Mouse (Mus musculus) hindbrain, embryonic 16.5 days (tissue): ENCODE results near the gene Slc25a4. TPM values are rescaled to one million over a fixed set of nuclear protein-coding genes. Genes with fewer than 3 reads are reported as not detected.
A peak's percentile ranks its signal among the peaks of the same experiment; 100 is the strongest.

Experiments used
- ATAC-seq: fragments of 200-750 bp; cut with Nextera tagmentation; 2 replicates; pipeline ENCODE4 v1.8.0; 2017; ENCODE audit warnings: moderate TSS enrichment, moderate library complexity
- H3K27ac ChIP-seq: fragments of 300-500 bp; sonication (generic); 2 replicates; pipeline ENCODE4 v1.5.1; 2014; ENCODE audit warnings: low read depth, mild to moderate bottlenecking, control low read depth, low read length, moderate library complexity
- H3K27me3 ChIP-seq: fragments of 300-500 bp; sonication (generic); replicated peaks from 2 replicates; pipeline ENCODE4 v1.6.1; 2014; ENCODE audit warnings: low read length; ENCODE audit not compliant: control insufficient read depth, insufficient read depth
- H3K36me3 ChIP-seq: fragments of 300-500 bp; sonication (generic); 2 replicates; pipeline ENCODE4 v1.6.1; 2014; ENCODE audit warnings: mild to moderate bottlenecking, low read length, moderate library complexity, mixed read lengths; ENCODE audit not compliant: control insufficient read depth, insufficient read depth
- H3K4me1 ChIP-seq: fragments of 300-500 bp; sonication (generic); 2 replicates; pipeline ENCODE4 v1.6.1; 2014; ENCODE audit warnings: low read depth, low read length; ENCODE audit not compliant: control insufficient read depth, insufficient read depth
- H3K4me2 ChIP-seq: fragments of 300-500 bp; sonication (generic); 2 replicates; pipeline ENCODE4 v1.6.1; 2014; ENCODE audit warnings: mild to moderate bottlenecking, low read length, control low read depth, moderate library complexity
- H3K4me3 ChIP-seq: fragments of 300-500 bp; sonication (generic); 2 replicates; pipeline ENCODE4 v1.5.1; 2014; ENCODE audit warnings: mild to moderate bottlenecking, low read length, control low read depth, moderate library complexity
- H3K9ac ChIP-seq: fragments of 300-500 bp; sonication (generic); 2 replicates; pipeline ENCODE4 v1.6.1; 2014; ENCODE audit warnings: low read depth, mild to moderate bottlenecking, control low read depth, low read length, moderate library complexity
- H3K9me3 ChIP-seq: fragments of 300-500 bp; sonication (generic); 2 replicates; pipeline ENCODE4 v1.6.1; 2014; ENCODE audit warnings: mild to moderate bottlenecking, low read length, moderate library complexity; ENCODE audit not compliant: control insufficient read depth
- WGBS: fragments of 180-500 bp; shearing (Covaris S2); extraction: QIAGEN DNeasy Blood & Tissue Kit; methylation state at CpG from one replicate; pipeline ENCODE4 v1.1.7; 2014; 5-methylcytosine and 5-hydroxymethylcytosine counted together
- polyA plus RNA-seq: library from polyadenylated mRNA; unstranded; fragments of >200 nt; fragmentation: Nextera tagmentation; extraction: Ambion mirVana; gene quantifications from 2 replicates; pipeline ENCODE4 v1.2.1, GENCODE M21; 2015

Slc25a4 gene
- polyA plus RNA-seq, 1 experiment from 2014 or later, result 1,170 TPM

DNA sequence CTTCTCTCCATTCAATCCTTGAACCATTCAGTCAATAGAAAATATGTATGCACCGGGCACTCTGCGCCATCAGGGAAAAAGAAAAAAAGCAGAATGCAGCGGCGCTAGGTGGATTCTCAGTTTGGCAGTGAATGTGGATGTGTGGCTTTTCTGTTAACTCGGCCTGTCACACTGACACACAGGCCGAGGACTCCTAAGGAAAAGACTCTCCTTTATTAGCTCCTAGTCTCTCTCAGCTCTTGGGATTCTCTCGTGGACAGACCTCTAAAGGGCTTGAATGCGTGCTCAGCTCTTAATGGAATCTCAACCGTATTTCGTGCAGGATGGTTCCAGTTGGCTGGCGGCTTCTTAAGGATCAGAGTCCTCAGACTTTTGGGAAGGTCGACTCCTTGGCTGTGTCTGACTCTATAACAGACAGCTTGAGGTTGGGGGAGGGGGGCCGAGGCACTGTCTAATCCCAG, 557 bp upstream of the Slc25a4 start:
- no peak for ATAC-seq
- Histone ChIP-seq H3K36me3 (peaks cover 12% of the 10 kb centered on the region), H3K27ac (peak overlapping the region; percentile 100), H3K9me3 (no peaks in the 10 kb centered on the region), H3K4me1 (peaks cover 33% of the 10 kb centered on the region), H3K27me3 (no peaks in the 10 kb centered on the region), H3K9ac (peak overlapping the region; percentile 97), H3K4me3 (peak overlapping the region; percentile 86), H3K4me2 (peak overlapping the region; percentile 83)
- WGBS, result 2% methylated on average over 13 of the region's 13 CpGs

DNA sequence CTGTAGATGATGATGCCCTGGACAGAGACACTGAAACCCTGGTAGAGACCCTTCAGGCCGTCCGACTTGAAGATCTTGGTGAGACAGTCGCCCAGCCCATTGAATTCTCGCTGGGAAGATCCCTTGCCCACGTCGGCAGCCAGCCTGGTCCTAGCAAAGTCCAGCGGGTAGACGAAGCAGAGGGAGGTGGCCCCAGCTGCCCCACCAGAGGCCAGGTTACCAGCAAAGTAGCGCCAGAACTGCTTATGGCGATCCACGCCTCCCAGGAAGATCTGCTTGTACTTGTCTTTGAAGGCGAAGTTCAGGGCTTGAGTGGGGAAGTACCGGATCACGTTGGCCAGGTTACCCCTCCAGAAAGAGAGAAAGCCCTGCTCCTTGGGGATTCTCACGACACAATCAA, 2.0 kb downstream of the Slc25a4 start:
- H3K4me3 ChIP-seq, result peak overlapping the region; percentile 86
- peak overlapping the region; percentile 33 for H3K9ac ChIP-seq
- no peak for ATAC-seq
- H3K4me1 ChIP-seq, result peaks cover 33% of the 10 kb centered on the region
- peaks cover 32% of the 10 kb centered on the region for H3K36me3 ChIP-seq
- no peaks in the 10 kb centered on the region for H3K9me3 ChIP-seq
- H3K27me3 ChIP-seq, result no peaks in the 10 kb centered on the region
- WGBS, result 73% methylated on average over 15 of the region's 15 CpGs
- peak overlapping the region; percentile 83 for H3K4me2 ChIP-seq
- H3K27ac ChIP-seq, result peak overlapping the region; percentile 18; the same call in 1 of the 2 replicates

DNA sequence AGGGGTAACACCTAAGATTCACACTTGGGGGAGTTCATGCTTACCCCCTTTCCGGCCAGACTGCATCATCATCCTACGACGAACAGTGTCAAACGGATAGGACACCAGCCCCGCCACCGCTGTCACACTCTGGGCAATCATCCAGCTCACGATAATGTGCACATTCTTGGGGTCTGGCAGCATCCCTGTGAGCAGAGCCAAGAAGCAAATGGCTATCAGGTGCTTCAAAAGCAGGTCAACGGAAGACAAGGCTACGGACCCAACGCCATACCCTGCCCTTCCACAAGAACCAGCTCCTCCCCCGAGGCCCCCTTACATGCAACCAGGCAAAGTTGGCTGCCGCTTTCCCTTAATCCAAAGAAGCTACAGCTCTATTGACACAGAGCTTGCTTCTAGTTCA, 2.7 kb downstream of the Slc25a4 start:
- peaks cover 33% of the 10 kb centered on the region for H3K4me1 ChIP-seq

DNA sequence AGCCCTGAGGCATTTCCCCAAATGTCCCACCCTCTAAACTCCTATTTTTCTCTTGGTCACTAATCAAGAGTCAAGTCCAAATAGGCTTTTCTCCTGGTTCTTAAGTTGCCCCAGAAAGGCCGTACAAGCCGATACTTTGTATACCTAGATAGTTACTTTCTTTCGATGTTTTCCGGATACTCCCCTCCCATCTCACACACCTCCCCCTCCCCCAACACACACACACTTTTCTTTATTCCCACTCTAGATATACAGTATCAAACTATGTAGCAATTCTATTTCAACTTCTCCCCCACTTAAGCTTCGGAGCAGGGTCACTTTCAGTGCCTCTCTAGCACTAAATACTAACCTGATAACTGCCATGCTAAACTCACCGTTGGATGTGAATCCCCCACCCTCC, 5.0 kb downstream of the Slc25a4 start:
- H3K4me1 ChIP-seq, result peaks cover 22% of the 10 kb centered on the region
- no peak overlapping the region for H3K9ac ChIP-seq
- no peak overlapping the region for H3K27ac ChIP-seq
- WGBS, result 94% methylated on average over 6 of the region's 6 CpGs
- no peaks in the 10 kb centered on the region for H3K9me3 ChIP-seq
- H3K36me3 ChIP-seq, result peaks cover 38% of the 10 kb centered on the region
- no peak overlapping the region for H3K4me2 ChIP-seq
- H3K4me3 ChIP-seq, result no peak overlapping the region
- no peak for ATAC-seq
- no peaks in the 10 kb centered on the region for H3K27me3 ChIP-seq

More for the DNA sequence above, 2.7 kb downstream of the Slc25a4 start:
- H3K27ac ChIP-seq, result no peak overlapping the region
- H3K9ac ChIP-seq, result peak overlapping the region; percentile 33; the same call in 1 of the 2 replicates
- WGBS, result 61% methylated on average over 12 of the region's 12 CpGs
- H3K4me2 ChIP-seq, result peak overlapping the region; percentile 83
- ATAC-seq, result no peak
- H3K27me3 ChIP-seq, result no peaks in the 10 kb centered on the region
- peak overlapping the region; percentile 86 for H3K4me3 ChIP-seq
- peaks cover 35% of the 10 kb centered on the region for H3K36me3 ChIP-seq
- no peaks in the 10 kb centered on the region for H3K9me3 ChIP-seq

DNA sequence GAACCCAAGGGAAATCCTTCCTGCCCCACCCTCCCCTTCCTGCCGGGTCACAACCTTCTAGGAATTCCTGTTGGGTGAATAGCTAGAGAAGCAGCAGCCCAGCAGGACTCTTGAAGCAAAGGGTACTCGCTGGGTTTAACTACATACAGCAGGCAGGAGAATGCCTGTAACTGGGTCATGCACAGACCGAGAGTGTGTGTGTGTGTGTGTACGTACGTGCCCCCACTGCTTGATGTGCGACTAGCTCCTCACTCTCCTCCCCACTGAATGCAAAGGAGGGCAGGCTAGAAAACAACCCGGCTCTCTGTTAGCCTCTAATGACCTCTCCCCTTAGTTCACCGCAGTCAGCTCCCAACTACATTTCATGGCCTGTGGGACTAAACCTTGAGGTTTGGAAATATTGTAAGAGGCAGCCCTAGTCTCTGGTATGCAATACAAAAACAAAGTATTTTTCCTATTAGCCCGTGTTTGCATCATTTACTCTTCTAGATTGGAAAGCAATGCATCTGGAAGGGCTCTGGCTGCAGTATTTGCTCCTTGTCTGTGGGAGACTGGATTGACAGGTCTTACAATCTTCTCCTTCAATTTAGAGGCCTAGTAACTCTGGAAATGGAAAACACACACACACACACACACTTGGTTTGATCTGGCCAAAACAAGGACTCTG, 6.0 kb downstream of the Slc25a4 start:
- no peak for ATAC-seq
- Histone ChIP-seq H3K36me3 (peaks cover 38% of the 10 kb centered on the region), H3K27me3 (no peaks in the 10 kb centered on the region), H3K4me3 (no peak overlapping the region), H3K4me2 (no peak overlapping the region), H3K9ac (no peak overlapping the region), H3K9me3 (no peaks in the 10 kb centered on the region), H3K4me1 (peaks cover 22% of the 10 kb centered on the region), H3K27ac (no peak overlapping the region)
- 82% methylated on average over 9 of the region's 9 CpGs for WGBS

DNA sequence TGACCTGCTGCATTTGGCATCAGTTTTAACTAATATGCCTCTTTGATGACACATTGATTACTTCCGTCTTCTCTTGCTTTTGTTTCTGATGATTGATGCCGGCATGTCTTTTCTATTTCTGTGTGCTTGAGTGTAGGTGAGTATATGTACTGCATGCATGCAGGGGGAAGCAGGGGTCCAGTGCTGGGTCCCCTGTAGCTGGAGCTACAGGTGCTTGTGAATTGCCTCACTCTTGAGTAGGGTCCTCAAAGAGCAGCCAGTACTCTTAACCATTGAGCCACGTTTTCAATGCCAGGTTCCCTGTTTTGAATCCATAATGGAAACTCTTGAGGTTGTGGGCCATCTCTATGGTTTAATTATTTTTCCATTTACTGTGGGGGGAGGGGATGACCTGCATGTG, 6.8 kb downstream of the Slc25a4 start:
- Histone ChIP-seq H3K4me2 (no peak overlapping the region), H3K9ac (no peak overlapping the region), H3K36me3 (peaks cover 38% of the 10 kb centered on the region), H3K27me3 (no peaks in the 10 kb centered on the region), H3K4me3 (no peak overlapping the region), H3K27ac (no peak overlapping the region), H3K4me1 (peaks cover 15% of the 10 kb centered on the region), H3K9me3 (no peaks in the 10 kb centered on the region)
- ATAC-seq, result no peak
- 88% methylated on average over 3 of the region's 3 CpGs for WGBS

DNA sequence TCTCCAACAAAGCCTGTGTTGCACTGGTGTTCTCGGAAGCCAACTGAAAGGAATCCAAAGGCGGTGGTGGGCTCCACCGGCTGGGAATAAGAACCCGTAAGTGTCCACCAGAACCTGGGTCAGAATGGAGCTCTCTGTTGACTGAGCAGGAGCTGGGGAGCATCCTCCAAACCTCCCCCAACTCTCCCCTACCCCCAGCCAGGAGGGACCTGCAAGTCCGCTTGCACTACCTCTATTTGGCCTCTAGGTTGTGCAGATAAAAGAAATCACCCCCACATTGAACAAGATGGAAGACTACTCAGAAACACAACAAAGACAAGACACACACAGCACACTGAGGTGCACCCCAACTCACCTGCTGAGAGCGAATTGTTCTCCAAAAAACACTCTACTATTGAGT, 8.7 kb downstream of the Slc25a4 start:
- ATAC-seq, result no peak
- 81% methylated on average over 6 of the region's 6 CpGs for WGBS

DNA sequence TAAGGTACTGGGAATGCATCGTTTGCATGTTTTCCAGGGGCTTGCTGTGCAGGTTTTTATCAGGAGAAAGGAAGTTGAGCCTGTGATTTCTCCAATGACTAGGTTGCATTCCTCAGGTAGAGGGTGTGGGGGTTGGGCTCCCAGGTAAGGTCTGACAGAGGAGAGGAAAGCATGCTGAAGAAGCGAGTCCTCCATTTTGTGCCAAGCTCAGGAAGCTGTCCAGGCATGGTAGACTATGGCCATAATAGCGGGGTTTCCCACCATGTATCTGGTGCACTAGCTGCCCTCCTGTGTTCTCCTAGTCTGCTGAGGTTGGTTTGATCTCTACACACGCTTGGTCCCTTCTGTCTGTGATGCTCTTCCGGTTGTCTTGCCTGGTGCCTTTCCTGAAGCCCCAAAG, 13.4 kb downstream of the Slc25a4 start:
- H3K4me2 ChIP-seq, result no peak overlapping the region
- no peak for ATAC-seq
- no peak overlapping the region for H3K9ac ChIP-seq
- no peaks in the 10 kb centered on the region for H3K27me3 ChIP-seq
- H3K9me3 ChIP-seq, result no peaks in the 10 kb centered on the region
- no peak overlapping the region for H3K27ac ChIP-seq
- H3K4me3 ChIP-seq, result no peak overlapping the region
- H3K36me3 ChIP-seq, result peaks cover 13% of the 10 kb centered on the region
- no peaks in the 10 kb centered on the region for H3K4me1 ChIP-seq
- 92% methylated on average over 5 of the region's 5 CpGs for WGBS

More for the DNA sequence above, 8.7 kb downstream of the Slc25a4 start:
- H3K4me1 ChIP-seq, result no peaks in the 10 kb centered on the region
- peaks cover 33% of the 10 kb centered on the region for H3K36me3 ChIP-seq
- H3K4me3 ChIP-seq, result no peak overlapping the region
- no peak overlapping the region for H3K4me2 ChIP-seq
- H3K9ac ChIP-seq, result no peak overlapping the region
- H3K9me3 ChIP-seq, result no peaks in the 10 kb centered on the region
- no peak overlapping the region for H3K27ac ChIP-seq
- H3K27me3 ChIP-seq, result no peaks in the 10 kb centered on the region

DNA sequence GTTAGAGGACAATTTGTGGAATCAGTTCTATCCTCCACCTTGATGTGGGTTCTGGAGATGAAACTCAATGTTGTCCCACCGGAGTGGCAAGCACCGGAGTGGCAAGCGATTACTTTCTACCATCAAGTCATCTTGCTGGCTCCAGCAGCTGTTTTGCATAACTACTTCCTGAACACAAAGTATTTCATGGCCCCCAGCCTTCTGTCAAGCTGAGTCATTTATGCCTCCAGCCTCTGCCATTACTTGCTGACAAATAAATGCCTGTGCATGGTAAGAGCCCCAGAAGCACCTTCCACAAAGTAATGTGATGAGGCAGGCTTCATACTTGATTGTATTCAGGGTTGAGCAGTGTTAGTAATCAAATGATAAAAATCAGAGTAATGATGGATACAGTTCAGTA, 14.2 kb downstream of the Slc25a4 start:
- no peak for ATAC-seq
- no peak overlapping the region for H3K4me3 ChIP-seq
- H3K27me3 ChIP-seq, result no peaks in the 10 kb centered on the region
- H3K9me3 ChIP-seq, result no peaks in the 10 kb centered on the region
- 85% methylated on average over 3 of the region's 3 CpGs for WGBS
- no peak overlapping the region for H3K4me2 ChIP-seq
- no peak overlapping the region for H3K27ac ChIP-seq
- no peaks in the 10 kb centered on the region for H3K4me1 ChIP-seq
- no peak overlapping the region for H3K9ac ChIP-seq
- H3K36me3 ChIP-seq, result peaks cover 13% of the 10 kb centered on the region
